Mouse (Mus musculus): ENCODE measurements around the gene Wnt10a. TPM values are rescaled to one million over a fixed set of nuclear protein-coding genes. Genes with fewer than 3 reads are reported as not detected.

Wnt10a gene
- polyA plus RNA-seq, 1 experiment from 2014 or later: 1.2 TPM

- H3K27me3 ChIP-seq (replicated peaks; ENCODE audit: low read depth, poor library complexity, severe bottlenecking): peaks cover 14% of the 10 kb centered on the region; the same call in 1 of the 2 replicates
- DNase-seq (ENCODE audit: low spot score): no peak
- no peak overlapping the region for H3K27ac ChIP-seq (replicated peaks)
- WGBS: 87% methylated on average over 5 of the region's 5 CpGs
- no peaks in the 10 kb centered on the region for H3K9me3 ChIP-seq
- H3K4me3 ChIP-seq: no peak overlapping the region
- H3K36me3 ChIP-seq (replicated peaks): no peaks in the 10 kb centered on the region
- peaks cover 5% of the 10 kb centered on the region for H3K4me1 ChIP-seq
Observed at GRCm38 (mm10) chr1:74843090-74843489, 51.8 kb downstream of the Wnt10a start.

DNA sequence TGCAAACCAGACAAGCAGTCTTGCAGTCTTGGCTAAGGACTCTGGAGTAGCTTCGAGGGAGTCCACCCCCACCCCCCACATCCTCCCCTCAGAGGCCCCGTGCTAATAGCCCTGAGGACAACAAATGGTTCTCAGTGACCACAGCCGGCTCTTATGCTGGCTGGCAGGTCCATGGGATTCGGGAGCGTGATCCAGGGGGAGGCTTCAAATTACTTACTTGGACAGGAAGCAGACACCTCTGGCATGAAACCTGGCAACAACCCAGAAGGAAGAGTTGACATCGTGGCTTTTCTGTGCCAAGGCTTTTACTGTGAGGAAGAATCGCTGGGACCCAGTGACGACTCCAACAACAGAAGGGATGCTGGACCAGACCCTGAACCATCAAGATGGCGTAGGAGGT, 55.0 kb downstream of the Wnt10a start:
- no peak for DNase-seq (ENCODE audit: low spot score)
- no peaks in the 10 kb centered on the region for H3K36me3 ChIP-seq (replicated peaks)
- peaks cover 10% of the 10 kb centered on the region for H3K4me1 ChIP-seq
- H3K27ac ChIP-seq (replicated peaks): no peak overlapping the region
- no peaks in the 10 kb centered on the region for H3K9me3 ChIP-seq
- H3K4me3 ChIP-seq: no peak overlapping the region
- 37% methylated on average over 9 of the region's 9 CpGs for WGBS
- peaks cover 35% of the 10 kb centered on the region for H3K27me3 ChIP-seq (replicated peaks; ENCODE audit: low read depth, poor library complexity, severe bottlenecking)

DNA sequence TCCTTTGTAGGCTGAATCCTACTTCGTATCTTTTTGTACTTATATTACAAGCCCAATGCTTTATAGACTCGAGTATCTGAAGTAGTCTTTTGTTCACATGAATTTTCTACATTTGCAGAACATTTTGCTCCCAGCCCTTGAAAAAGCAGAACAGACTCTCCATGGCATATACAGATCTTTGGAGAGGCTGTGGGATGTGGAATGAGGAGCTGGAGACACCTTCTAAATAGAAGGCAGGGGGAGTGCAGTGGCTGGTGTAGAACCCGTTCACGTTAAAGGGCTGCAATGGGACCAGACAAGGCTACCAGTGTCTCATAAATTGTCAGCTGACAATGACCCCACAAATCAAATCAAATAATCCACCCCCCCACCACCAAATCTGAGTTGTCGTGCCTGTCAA, 57.6 kb downstream of the Wnt10a start:
- 67% methylated on average over 5 of the region's 5 CpGs for WGBS
- peaks cover 56% of the 10 kb centered on the region for H3K27me3 ChIP-seq (replicated peaks; ENCODE audit: low read depth, poor library complexity, severe bottlenecking)

DNA sequence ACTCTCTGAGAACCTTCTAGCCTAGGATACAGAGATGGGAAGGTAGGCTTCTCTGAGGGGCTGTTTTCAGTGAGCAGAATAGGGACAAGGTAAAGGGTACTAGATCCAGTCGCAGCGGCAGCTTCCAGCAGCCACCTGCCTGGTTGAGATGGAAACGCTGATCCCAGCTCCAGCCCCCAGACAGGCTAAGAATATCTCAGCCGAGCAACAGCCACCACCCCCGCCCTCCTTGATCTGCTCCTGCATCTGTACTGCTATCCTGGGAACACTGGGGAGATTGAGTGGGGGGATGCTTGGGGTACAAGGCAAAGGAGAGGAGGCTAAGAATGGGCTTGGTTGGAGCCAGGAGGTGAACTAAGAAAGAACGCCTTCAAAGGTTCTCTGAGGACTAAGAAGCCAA, 58.9 kb downstream of the Wnt10a start:
- H3K9me3 ChIP-seq: no peaks in the 10 kb centered on the region
- H3K27me3 ChIP-seq (replicated peaks; ENCODE audit: low read depth, poor library complexity, severe bottlenecking): peaks cover 69% of the 10 kb centered on the region
- peaks cover 27% of the 10 kb centered on the region for H3K4me1 ChIP-seq
- H3K36me3 ChIP-seq (replicated peaks): no peaks in the 10 kb centered on the region
- H3K4me3 ChIP-seq: no peak overlapping the region
- 27% methylated on average over 6 of the region's 6 CpGs for WGBS
- DNase-seq (ENCODE audit: low spot score): no peak
- H3K27ac ChIP-seq (replicated peaks): no peak overlapping the region

More for the DNA sequence above, 57.6 kb downstream of the Wnt10a start:
- Histone ChIP-seq H3K36me3 (replicated peaks) (no peaks in the 10 kb centered on the region), H3K27ac (replicated peaks) (no peak overlapping the region), H3K9me3 (no peaks in the 10 kb centered on the region), H3K4me3 (no peak overlapping the region), H3K4me1 (peaks cover 14% of the 10 kb centered on the region)
- no peak for DNase-seq (ENCODE audit: low spot score)

- Histone ChIP-seq H3K4me1 (peaks cover 34% of the 10 kb centered on the region), H3K27ac (replicated peaks) (no peak overlapping the region; the same call in 1 of the 2 replicates), H3K27me3 (replicated peaks; ENCODE audit: low read depth, poor library complexity, severe bottlenecking) (peaks cover 78% of the 10 kb centered on the region), H3K9me3 (no peaks in the 10 kb centered on the region), H3K36me3 (replicated peaks) (no peaks in the 10 kb centered on the region), H3K4me3 (no peak overlapping the region)
- WGBS: 8% methylated on average over 6 of the region's 6 CpGs
- no peak for DNase-seq (ENCODE audit: low spot score)
Observed at GRCm38 (mm10) chr1:74851001-74851775, 59.9 kb downstream of the Wnt10a start.

Other genes starting within 250 kb of the Wnt10a start
- gene Plcd4, start 248.6 kb upstream of the Wnt10a start, polyA plus RNA-seq (2016; fragmentation: Nextera tagmentation; extraction: Ambion mirVana): 0.59 and 0.87 TPM in 2 replicates
- 45.8 and 47.0 TPM in 2 replicates for gene Usp37, start 247.2 kb upstream of the Wnt10a start, polyA plus RNA-seq (2016; fragmentation: Nextera tagmentation; extraction: Ambion mirVana)
- 9.5 and 10.5 TPM in 2 replicates for gene Zfp142, start 203.3 kb upstream of the Wnt10a start, polyA plus RNA-seq (2016; fragmentation: Nextera tagmentation; extraction: Ambion mirVana)
- gene Bcs1l, start 203.2 kb upstream of the Wnt10a start, polyA plus RNA-seq (2016; fragmentation: Nextera tagmentation; extraction: Ambion mirVana): 16.1 and 18.1 TPM in 2 replicates
- gene Rnf25, start 190.1 kb upstream of the Wnt10a start, polyA plus RNA-seq (2016; fragmentation: Nextera tagmentation; extraction: Ambion mirVana): 35.2 and 39.0 TPM in 2 replicates
- gene Stk36, start 190.1 kb upstream of the Wnt10a start, polyA plus RNA-seq (2016; fragmentation: Nextera tagmentation; extraction: Ambion mirVana): 12.4 and 13.1 TPM in 2 replicates
- 49.9 and 59.4 TPM in 2 replicates for gene Ttll4, start 129.8 kb upstream of the Wnt10a start, polyA plus RNA-seq (2016; fragmentation: Nextera tagmentation; extraction: Ambion mirVana)
- gene Cyp27a1, start 77.9 kb upstream of the Wnt10a start, polyA plus RNA-seq (2016; fragmentation: Nextera tagmentation; extraction: Ambion mirVana): 12.1 and 12.8 TPM in 2 replicates
- gene Prkag3, start 42.3 kb upstream of the Wnt10a start, polyA plus RNA-seq (2016; fragmentation: Nextera tagmentation; extraction: Ambion mirVana): 0.11 TPM in 1 of 2 replicates, not detected in the other
- gene Wnt6, start 19.6 kb upstream of the Wnt10a start, polyA plus RNA-seq (2016; fragmentation: Nextera tagmentation; extraction: Ambion mirVana): 26.5 and 26.6 TPM in 2 replicates
- 0.21 and 0.39 TPM in 2 replicates for gene Cdk5r2, start 63.4 kb downstream of the Wnt10a start, polyA plus RNA-seq (2016; fragmentation: Nextera tagmentation; extraction: Ambion mirVana)
- gene Fev, start 93.9 kb downstream of the Wnt10a start, polyA plus RNA-seq (2016; fragmentation: Nextera tagmentation; extraction: Ambion mirVana): not detected in 2 replicates
- not detected in 2 replicates for gene Cryba2, start 101.6 kb downstream of the Wnt10a start, polyA plus RNA-seq (2016; fragmentation: Nextera tagmentation; extraction: Ambion mirVana)
- gene Cfap65, start 144.1 kb downstream of the Wnt10a start, polyA plus RNA-seq (2016; fragmentation: Nextera tagmentation; extraction: Ambion mirVana): 0.08 TPM in 1 of 2 replicates, not detected in the other
- 0.11 TPM in 1 of 2 replicates, not detected in the other for gene Ihh, start 160.2 kb downstream of the Wnt10a start, polyA plus RNA-seq (2016; fragmentation: Nextera tagmentation; extraction: Ambion mirVana)